ENCODE assay signal across 11 mouse cellular contexts in the genomic region with DNA sequence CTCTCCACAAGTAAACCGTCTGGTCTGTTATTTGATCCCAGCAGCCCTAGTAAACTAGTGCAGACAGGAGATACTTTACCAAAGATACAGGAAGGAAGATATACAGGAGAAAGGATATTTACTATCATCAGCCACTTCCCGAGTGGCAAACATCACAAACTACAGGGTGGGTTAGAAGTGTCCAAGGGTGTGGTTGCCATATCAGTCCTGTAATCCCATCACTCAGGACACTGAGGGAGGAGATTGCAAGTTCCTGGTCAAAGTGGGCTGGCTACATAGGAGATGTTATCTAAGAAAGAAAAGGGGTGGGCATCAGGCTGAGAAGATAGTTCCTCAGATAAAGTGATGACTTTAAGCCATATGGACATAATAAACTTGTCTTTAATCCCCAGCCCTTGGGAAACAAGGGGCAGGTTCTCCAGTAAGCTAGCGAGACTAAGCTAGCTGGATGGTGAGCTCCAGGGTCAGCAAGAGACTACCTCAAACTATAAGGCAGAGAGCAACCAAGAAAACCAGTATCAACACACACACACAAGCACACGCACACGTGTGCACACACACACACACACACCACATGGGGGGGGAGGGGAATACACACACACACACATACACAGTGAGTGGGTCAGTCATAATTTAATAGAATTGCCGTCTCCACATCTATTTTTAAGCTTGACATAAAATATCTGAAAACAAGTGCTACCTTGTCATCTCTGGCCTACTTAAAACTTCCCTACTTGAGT. TPM values are rescaled to one million over a fixed set of nuclear protein-coding genes. Genes with fewer than 3 reads are reported as not detected.
DNase-seq lines count a peak whose midpoint lies in the region; ATAC-seq and TF ChIP-seq lines count a peak whose summit lies in the region.
"Had no signal": no experiment of that assay in that cellular context is flagged by ENCODE, and none has a peak within 500 bp of the region (broad histone marks: within the 10 kb centered on the region; RNA-seq: fewer than 3 reads in every experiment).

No protein-coding gene starts in this region.

- DNase-seq in hindbrain, embryonic 10.5 days (ENCODE audit: low spot score): no peak
- no peak for DNase-seq in G1E (ENCODE audit: low spot score)
- DNase-seq in spleen, adult 18-20 months: no peak
- DNase-seq in adrenal gland, postnatal 36 days: no peak
- DNase-seq: layer of hippocampus, adult 9-11 months had no signal

- no peak for ATAC-seq in hindbrain, embryonic 13.5 days (ENCODE audit: low FRiP score)
- ATAC-seq in G1E (ENCODE audit: extremely low read depth, insufficient number of reproducible peaks, low FRiP score, poor library complexity, severe bottlenecking): peak; percentile 6
- peak; percentile 39 for ATAC-seq in megakaryocyte-erythroid progenitor cell, adult 5-6 weeks (replicated peaks; ENCODE audit: low FRiP score, low TSS enrichment, poor library complexity, severe bottlenecking)
- ATAC-seq: inflammation-experienced regulatory T-cells, adult 6 months had no signal

- no peaks in the 10 kb centered on the region for H3K27me3 ChIP-seq in hindbrain, embryonic 13.5 days
- no peaks in the 10 kb centered on the region for H3K27me3 ChIP-seq in hindbrain, embryonic 10.5 days (ENCODE audit: insufficient read depth, poor library complexity, severe bottlenecking)
- no peaks in the 10 kb centered on the region for H3K27me3 ChIP-seq in G1E (ENCODE audit: insufficient read depth, low read length)
- H3K27me3 ChIP-seq: limb, embryonic 12.5 days; megakaryocyte, embryonic 14.5 days had no signal

- no peak overlapping the region for H3K4me3 ChIP-seq in hindbrain, embryonic 13.5 days
- H3K4me3 ChIP-seq in hindbrain, embryonic 10.5 days: no peak overlapping the region
- H3K4me3 ChIP-seq in G1E (ENCODE audit: low read depth, low read length): peak overlapping the region; percentile 62; the same call in 1 of the 2 replicates
- H3K4me3 ChIP-seq in brown adipose tissue, adult 24 weeks (ENCODE audit: insufficient read depth, low read depth, low read length): no peak overlapping the region
- H3K4me3 ChIP-seq: limb, embryonic 12.5 days had no signal

- no peak overlapping the region for H3K9ac ChIP-seq in hindbrain, embryonic 13.5 days
- H3K9ac ChIP-seq: limb, embryonic 12.5 days had no signal

- H3K36me3 ChIP-seq in hindbrain, embryonic 13.5 days: no peaks in the 10 kb centered on the region
- no peaks in the 10 kb centered on the region for H3K36me3 ChIP-seq in hindbrain, embryonic 10.5 days
- H3K36me3 ChIP-seq in G1E (replicated peaks): peaks cover 31% of the 10 kb centered on the region
- H3K36me3 ChIP-seq: limb, embryonic 12.5 days had no signal

- H3K4me2 ChIP-seq in hindbrain, embryonic 13.5 days: no peak overlapping the region
- H3K4me2 ChIP-seq: limb, embryonic 12.5 days had no signal

- H3K9me3 ChIP-seq in hindbrain, embryonic 13.5 days: no peaks in the 10 kb centered on the region
- H3K9me3 ChIP-seq in hindbrain, embryonic 10.5 days: no peaks in the 10 kb centered on the region
- H3K9me3 ChIP-seq in G1E (replicated peaks): no peaks in the 10 kb centered on the region
- H3K9me3 ChIP-seq: limb, embryonic 12.5 days; megakaryocyte, embryonic 14.5 days had no signal

- peak overlapping the region; percentile 45; the same call in 1 of the 2 replicates for H3K27ac ChIP-seq in hindbrain, embryonic 13.5 days
- H3K27ac ChIP-seq in hindbrain, embryonic 10.5 days: no peak overlapping the region
- H3K27ac ChIP-seq in brown adipose tissue, adult 24 weeks (replicated peaks; ENCODE audit: low read depth, low read length): peak overlapping the region; percentile 61; the same call in 1 of the 2 replicates
- H3K27ac ChIP-seq: limb, embryonic 12.5 days had no signal

- peaks cover 26% of the 10 kb centered on the region for H3K4me1 ChIP-seq in hindbrain, embryonic 13.5 days (replicated peaks)
- peaks cover 20% of the 10 kb centered on the region for H3K4me1 ChIP-seq in hindbrain, embryonic 10.5 days (replicated peaks)
- H3K4me1 ChIP-seq in G1E (ENCODE audit: insufficient read depth, low read depth, low read length): peaks cover 85% of the 10 kb centered on the region
- peaks cover 10% of the 10 kb centered on the region for H3K4me1 ChIP-seq in brown adipose tissue, adult 24 weeks (ENCODE audit: control insufficient read depth, insufficient read depth, insufficient read length, low read length)

- WGBS in hindbrain, embryonic 13.5 days: 86% methylated on average over 6 of the region's 6 CpGs
- 82% methylated on average over 6 of the region's 6 CpGs for WGBS in hindbrain, embryonic 10.5 days

- TF ChIP-seq CTCF in G1E (IDR thresholded peaks at IDR 0.05; ENCODE audit: low read depth, low read length): no peak

RNA-seq across cellular contexts. Expression of a gene that starts 18.5 kb away (rescaled TPM):
- 55.5 and 58.3 TPM in 2 replicates for polyA plus RNA-seq in hindbrain, embryonic 13.5 days (2015; fragmentation: Nextera tagmentation; extraction: Ambion mirVana)
- polyA plus RNA-seq in hindbrain, embryonic 10.5 days (2016; fragmentation: Nextera tagmentation; extraction: Ambion mirVana): 29.3 and 34.8 TPM in 2 replicates
- 102 and 103 TPM in 2 replicates for total RNA-seq in G1E (2014; fragmentation: Nextera tagmentation)
- total RNA-seq in G1E (2017): 62.8 and 70.0 TPM in 2 replicates
- 1.5 and 1.6 TPM in 2 replicates for polyA plus RNA-seq in G1E (2012)
- 10.1 and 14.5 TPM in 2 replicates for polyA plus RNA-seq in brown adipose tissue, adult 24 weeks (2012; ENCODE audit: insufficient read depth, insufficient read length, missing spikeins)
- 34.3 and 50.3 TPM in 2 replicates for total RNA-seq in megakaryocyte-erythroid progenitor cell, adult 5-6 weeks (2014; fragmentation: Nextera tagmentation)
- 37.7 and 40.9 TPM in 2 replicates for total RNA-seq in megakaryocyte-erythroid progenitor cell, adult 5-6 weeks (2017)
- 10 to 100 TPM; 34.6 to 40.1 TPM for total RNA-seq in adrenal gland, postnatal 36 days (2021)
